Mouse (Mus musculus) T-cell, adult 2 months (primary cell): ENCODE data around the gene Zyg11a.
"Not testable (repeated sequence)": the region's sequence is repeated elsewhere in the genome, so short reads cannot be mapped to it uniquely, and the experiment has no call there.

Experiments used
- DNase-seq: peaks from one replicate; pipeline ENCODE4 v3.0.0; 2022; ENCODE audit warnings: low spot score

The Zyg11a gene

GRCm38 (mm10) chr4:108217332-108218179, at the start of gene Zyg11a:
Gene Zyg11a (minus strand): TSS chr4:108218048.
- DNase-seq, result no peak

DNA sequence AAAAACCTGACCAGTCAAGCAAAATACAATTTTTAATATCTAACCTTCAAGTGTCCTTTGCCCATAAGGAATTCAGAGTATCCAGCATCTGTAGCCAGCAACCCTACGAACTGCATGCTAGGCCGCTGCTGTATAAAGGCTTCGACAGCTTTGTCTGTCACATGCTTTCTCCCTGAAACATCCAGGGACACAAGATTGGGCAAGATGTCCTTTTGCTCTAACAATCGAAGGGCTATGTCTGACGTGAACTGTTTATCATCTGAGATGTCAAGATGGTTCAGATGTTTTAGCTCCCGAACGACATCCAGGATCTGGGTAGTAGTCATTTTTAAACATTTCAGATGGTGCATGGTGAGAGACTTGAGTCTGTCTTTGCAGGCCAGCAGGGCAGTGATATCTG, 47.9 kb upstream of the Zyg11a start:
- no peak for DNase-seq

- no peak for DNase-seq
Observed at GRCm38 (mm10) chr4:108253317-108253716, 35.5 kb upstream of the Zyg11a start.

GRCm38 (mm10) chr4:108250501-108250900, 32.7 kb upstream of the Zyg11a start:
- no peak for DNase-seq

DNA sequence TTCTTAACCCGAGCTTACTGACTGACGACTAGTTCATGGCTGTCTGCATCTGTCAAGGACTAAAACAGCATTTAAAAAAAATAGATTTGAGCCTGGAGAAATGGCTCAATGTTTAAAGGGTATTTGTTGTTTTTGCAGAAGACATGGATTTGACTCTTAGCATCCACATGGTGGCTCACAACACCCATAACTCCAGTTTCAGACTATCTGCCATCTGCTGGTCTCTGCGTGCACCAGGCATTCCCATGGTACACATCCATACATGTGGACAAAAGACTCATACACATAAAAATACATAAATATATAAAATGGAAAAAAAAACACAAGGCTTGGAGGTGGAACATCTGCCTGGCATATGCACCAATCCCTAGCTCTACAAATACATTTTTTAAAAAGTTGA, 31.5 kb upstream of the Zyg11a start:
- DNase-seq, result no peak

- DNase-seq, result no peak
Observed at GRCm38 (mm10) chr4:108233654-108234053, 15.8 kb upstream of the Zyg11a start.

DNA sequence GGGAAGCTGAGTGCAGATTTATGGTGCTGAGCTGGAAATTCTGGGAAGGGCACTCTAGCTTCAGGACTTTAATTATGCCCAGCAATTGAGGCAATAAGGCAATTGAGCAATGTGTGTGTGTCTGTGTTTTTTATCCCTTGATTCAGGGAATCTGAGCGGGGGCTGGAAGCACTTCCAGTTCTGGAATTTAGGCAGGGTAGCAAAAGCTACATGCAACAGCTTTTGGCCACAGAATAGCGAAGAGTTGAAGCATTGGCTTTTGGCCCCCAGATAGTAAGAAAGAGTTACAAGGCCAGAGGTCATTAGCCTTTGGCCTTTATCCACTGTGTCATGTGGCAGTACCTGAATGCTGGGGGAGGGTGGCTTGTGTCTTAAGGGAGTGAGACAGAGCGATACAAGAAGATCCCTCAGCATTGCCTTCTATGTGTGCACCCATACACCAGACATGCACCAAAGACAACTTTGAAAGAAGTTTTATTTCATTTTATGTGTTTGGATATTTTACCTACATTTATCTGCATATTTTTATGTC, 7.6 kb upstream of the Zyg11a start:
- DNase-seq, result no peak

- no peak for DNase-seq
Observed at GRCm38 (mm10) chr4:108222507-108222906, 4.7 kb upstream of the Zyg11a start.

GRCm38 (mm10) chr4:108219019-108219418, 1.2 kb upstream of the Zyg11a start:
- no peak for DNase-seq

DNA sequence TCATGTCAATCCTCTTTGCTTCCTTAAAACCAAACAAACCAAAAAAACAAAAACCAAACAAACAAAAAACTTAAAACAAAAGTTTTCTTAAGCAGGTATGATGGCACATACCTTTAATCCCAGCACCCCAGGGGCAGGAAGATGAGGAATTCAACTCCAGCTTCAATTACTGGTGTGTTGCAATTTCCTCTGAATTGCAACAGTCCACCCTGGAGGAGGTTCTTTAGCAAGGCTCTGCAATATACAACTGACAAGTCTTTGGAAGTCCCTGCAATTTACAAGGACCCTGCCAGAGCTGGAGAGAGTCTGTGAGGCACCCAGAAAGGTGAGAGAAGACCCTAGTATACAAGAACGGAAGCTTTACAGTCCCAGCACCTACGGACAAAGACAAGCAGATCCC, 4.8 kb downstream of the Zyg11a start:
- no peak for DNase-seq

- DNase-seq, result no peak
Observed at GRCm38 (mm10) chr4:108204629-108205028, 13.2 kb downstream of the Zyg11a start.

- DNase-seq, result no peak
Observed at GRCm38 (mm10) chr4:108199236-108199635, 18.6 kb downstream of the Zyg11a start.

DNA sequence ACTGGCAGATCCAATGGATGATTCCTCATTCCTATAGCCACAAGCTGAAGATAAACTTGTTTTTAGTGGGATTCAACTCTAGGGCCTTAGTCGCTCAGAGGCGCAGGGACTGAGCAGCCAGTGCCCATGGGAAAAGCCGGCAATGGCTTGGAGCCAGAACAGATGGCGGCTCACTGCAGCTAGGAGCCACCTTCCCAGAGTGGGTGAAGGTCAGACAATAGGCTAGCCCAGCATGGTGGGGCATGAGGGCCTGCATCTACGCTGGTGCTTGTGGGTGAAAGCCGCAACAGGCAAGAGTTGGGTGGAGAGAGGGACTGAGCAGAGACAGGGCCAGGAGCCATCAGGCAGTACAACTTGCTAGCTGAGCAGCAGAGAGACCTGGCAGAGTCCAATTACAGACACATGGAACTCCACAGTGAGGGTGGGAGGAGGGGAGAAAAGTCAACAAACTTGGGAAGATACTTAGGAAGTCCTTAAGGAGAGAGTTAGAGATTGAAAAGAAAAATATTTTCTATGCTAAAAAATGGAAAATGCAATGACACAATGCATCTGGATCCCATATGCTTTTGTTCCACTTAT, 21.5 kb downstream of the Zyg11a start:
- no peak for DNase-seq

DNA sequence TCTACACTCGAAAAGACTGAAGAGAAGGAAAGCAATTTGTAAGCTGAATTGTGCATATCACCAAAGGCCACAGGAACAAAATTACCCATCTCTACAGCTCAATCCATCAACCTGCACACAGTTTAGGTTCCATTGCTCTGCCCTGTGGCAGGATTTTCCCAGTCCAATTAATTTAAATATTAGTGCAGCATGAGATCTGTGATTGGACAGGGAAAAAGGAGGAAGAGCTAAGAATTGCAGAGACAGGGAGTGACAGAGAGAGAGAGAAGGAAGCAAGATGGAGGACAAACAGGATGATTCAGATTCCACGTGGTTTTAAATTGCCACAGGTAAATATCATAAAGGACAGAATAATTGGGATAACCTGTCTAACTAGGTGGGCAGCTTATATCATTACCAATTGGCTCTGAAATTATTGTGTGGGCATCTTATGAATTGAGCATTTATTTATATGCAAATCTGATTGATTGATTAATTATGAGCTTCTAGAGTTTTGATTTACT, 25.0 kb downstream of the Zyg11a start:
- no peak for DNase-seq

DNA sequence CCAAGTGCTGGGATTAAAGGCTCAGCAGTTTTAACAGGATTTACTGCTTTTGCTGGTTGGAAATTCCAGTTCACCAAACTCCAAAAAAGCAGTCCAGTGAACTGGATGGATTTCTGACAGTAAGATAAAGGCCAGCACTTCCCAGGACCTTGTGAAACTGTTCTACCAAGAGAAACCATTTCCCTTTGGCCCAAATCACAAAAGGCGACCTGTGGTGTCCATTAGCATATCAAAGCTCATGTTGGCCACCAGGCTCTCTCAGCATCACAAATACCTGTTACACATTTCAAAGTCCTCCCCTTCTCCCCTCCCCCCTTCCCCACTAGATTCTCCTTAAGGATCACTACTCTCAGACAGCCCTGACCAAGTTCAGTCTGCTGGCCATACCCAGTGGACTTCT, 35.6 kb downstream of the Zyg11a start:
- no peak for DNase-seq

DNA sequence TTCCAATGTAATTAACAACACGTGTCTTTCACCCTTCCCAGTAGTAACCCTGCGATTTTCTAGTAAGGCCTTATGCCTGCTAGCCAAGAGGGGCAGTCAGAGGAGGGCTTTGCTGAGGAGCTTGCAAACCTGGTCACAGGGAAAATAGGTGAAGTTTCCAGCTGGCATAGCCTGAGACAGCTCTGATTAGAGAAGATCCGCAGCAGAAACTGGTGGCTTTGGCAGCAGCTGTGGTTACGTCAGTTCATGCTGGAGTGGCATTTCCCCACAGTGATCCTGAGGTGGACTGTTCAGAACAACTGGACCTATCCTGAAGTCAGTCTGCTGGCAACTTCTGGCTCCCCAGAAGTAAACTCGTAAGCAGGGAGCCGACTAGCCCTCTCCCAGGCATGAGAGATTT, 49.8 kb downstream of the Zyg11a start:
- no peak for DNase-seq

DNA sequence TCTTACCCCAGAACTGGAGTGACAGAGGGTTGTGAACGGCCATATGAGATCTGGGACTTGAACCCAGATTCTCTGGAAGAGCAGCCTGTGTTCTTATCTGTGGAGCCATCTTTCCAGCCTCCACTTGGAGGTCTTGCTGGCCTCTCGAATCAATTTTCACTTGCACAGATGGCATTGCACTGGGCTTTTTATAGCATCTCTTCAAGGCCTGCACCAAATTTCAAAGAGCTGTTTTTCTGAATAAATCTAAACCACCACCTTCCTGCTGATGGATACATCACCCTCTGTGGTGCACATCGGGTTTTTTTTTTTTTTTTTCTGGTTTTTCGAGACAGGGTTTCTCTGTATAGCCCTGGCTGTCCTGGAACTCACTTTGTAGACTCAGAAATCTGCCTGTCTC, 51.0 kb downstream of the Zyg11a start:
- DNase-seq, result no peak

- peak; percentile 4 for DNase-seq
Observed at GRCm38 (mm10) chr4:108165152-108165895, 52.5 kb downstream of the Zyg11a start, which contains the start of gene Echdc2. Gene Echdc2 (plus strand): TSS chr4:108165437.

- DNase-seq, result no peak
Observed at GRCm38 (mm10) chr4:108163291-108163690, 54.6 kb downstream of the Zyg11a start.

- DNase-seq, result no peak
Observed at GRCm38 (mm10) chr4:108161936-108162335, 55.9 kb downstream of the Zyg11a start.

GRCm38 (mm10) chr4:108155141-108155540, 62.7 kb downstream of the Zyg11a start:
- DNase-seq, result not testable (repeated sequence)

- DNase-seq, result not testable (repeated sequence)
Observed at GRCm38 (mm10) chr4:108145554-108145953, 72.3 kb downstream of the Zyg11a start.
